Mouse (Mus musculus): Measurements from ENCODE around the gene Pdxp. TPM values are rescaled to one million over a fixed set of nuclear protein-coding genes. Genes with fewer than 3 reads are reported as not detected.

Gene Pdxp
- polyA plus RNA-seq, 1 experiment from 2014 or later = 111 TPM

- ATAC-seq (ENCODE audit: low FRiP score, low TSS enrichment) (no peak), DNase-seq (no peak)
- H3K27ac ChIP-seq (replicated peaks; ENCODE audit: low read depth, low read length) = no peak overlapping the region
Measured at GRCm38 (mm10) chr15:78937963-78938362, 24.2 kb downstream of the Pdxp start.

GRCm38 (mm10) chr15:78940325-78940724 is 26.6 kb downstream of the Pdxp start:
- ATAC-seq (ENCODE audit: low FRiP score, low TSS enrichment) = no peak
- Histone ChIP-seq H3K27me3 (ENCODE audit: control insufficient read depth, insufficient read depth, low read length) (no peaks in the 10 kb centered on the region), H3K4me3 (replicated peaks; ENCODE audit: low read depth, low read length) (no peak overlapping the region), H3K4me2 (ENCODE audit: low read length) (no peak overlapping the region), H3K27ac (replicated peaks; ENCODE audit: low read depth, low read length) (no peak overlapping the region), H3K9me3 (ENCODE audit: control insufficient read depth, low read length) (no peaks in the 10 kb centered on the region), H3K9ac (replicated peaks; ENCODE audit: low read length) (no peak overlapping the region), H3K4me1 (ENCODE audit: control insufficient read depth, insufficient read depth, low read length) (peaks cover 14% of the 10 kb centered on the region), H3K36me3 (ENCODE audit: control insufficient read depth, insufficient read depth, low read length) (peaks cover 51% of the 10 kb centered on the region)
- DNase-seq = no peak
- 93% methylated on average over 13 of the region's 13 CpGs for WGBS

More at GRCm38 (mm10) chr15:78937963-78938362, 24.2 kb downstream of the Pdxp start:
- no peak overlapping the region for H3K9ac ChIP-seq (replicated peaks; ENCODE audit: low read length)
- no peaks in the 10 kb centered on the region for H3K9me3 ChIP-seq (ENCODE audit: control insufficient read depth, low read length)
- H3K4me2 ChIP-seq (ENCODE audit: low read length) = no peak overlapping the region
- no peak overlapping the region for H3K4me3 ChIP-seq (replicated peaks; ENCODE audit: low read depth, low read length)
- no peaks in the 10 kb centered on the region for H3K27me3 ChIP-seq (ENCODE audit: control insufficient read depth, insufficient read depth, low read length)
- 77% methylated on average over 2 of the region's 2 CpGs for WGBS
- peaks cover 14% of the 10 kb centered on the region for H3K4me1 ChIP-seq (ENCODE audit: control insufficient read depth, insufficient read depth, low read length)
- H3K36me3 ChIP-seq (ENCODE audit: control insufficient read depth, insufficient read depth, low read length) = peaks cover 51% of the 10 kb centered on the region

GRCm38 (mm10) chr15:78942663-78943062 is 28.9 kb downstream of the Pdxp start:
- DNase-seq (peak; percentile 91), ATAC-seq (ENCODE audit: low FRiP score, low TSS enrichment) (peak; percentile 55; the same call in 1 of the 2 replicates)
- H3K4me1 ChIP-seq (ENCODE audit: control insufficient read depth, insufficient read depth, low read length) = peaks cover 6% of the 10 kb centered on the region; the same call in 1 of the 2 replicates
- peak overlapping the region; percentile 53; the same call in 1 of the 2 replicates for H3K9ac ChIP-seq (replicated peaks; ENCODE audit: low read length)
- peaks cover 40% of the 10 kb centered on the region for H3K36me3 ChIP-seq (ENCODE audit: control insufficient read depth, insufficient read depth, low read length)
- H3K4me3 ChIP-seq (replicated peaks; ENCODE audit: low read depth, low read length) = peak overlapping the region; percentile 16; the same call in 1 of the 2 replicates
- no peaks in the 10 kb centered on the region for H3K27me3 ChIP-seq (ENCODE audit: control insufficient read depth, insufficient read depth, low read length)
- 3% methylated on average over 9 of the region's 9 CpGs for WGBS
- peak overlapping the region; percentile 46 for H3K4me2 ChIP-seq (ENCODE audit: low read length)
- H3K27ac ChIP-seq (replicated peaks; ENCODE audit: low read depth, low read length) = peak overlapping the region; percentile 72
- no peaks in the 10 kb centered on the region for H3K9me3 ChIP-seq (ENCODE audit: control insufficient read depth, low read length)

- H3K9ac ChIP-seq (replicated peaks; ENCODE audit: low read length) = no peak overlapping the region
- peaks cover 17% of the 10 kb centered on the region for H3K4me1 ChIP-seq (ENCODE audit: control insufficient read depth, insufficient read depth, low read length)
- no peak overlapping the region for H3K4me3 ChIP-seq (replicated peaks; ENCODE audit: low read depth, low read length)
- no peak overlapping the region for H3K27ac ChIP-seq (replicated peaks; ENCODE audit: low read depth, low read length)
- H3K27me3 ChIP-seq (ENCODE audit: control insufficient read depth, insufficient read depth, low read length) = no peaks in the 10 kb centered on the region
- ATAC-seq (ENCODE audit: low FRiP score, low TSS enrichment) (no peak), DNase-seq (peak; percentile 17)
- no peaks in the 10 kb centered on the region for H3K9me3 ChIP-seq (ENCODE audit: control insufficient read depth, low read length)
- no peak overlapping the region for H3K4me2 ChIP-seq (ENCODE audit: low read length)
- peaks cover 5% of the 10 kb centered on the region for H3K36me3 ChIP-seq (ENCODE audit: control insufficient read depth, insufficient read depth, low read length)
- 76% methylated on average over 7 of the region's 7 CpGs for WGBS
Measured at GRCm38 (mm10) chr15:78946232-78946631, 32.5 kb downstream of the Pdxp start.

- peak within 1 kb of the TSS; percentile 65 for H3K4me2 ChIP-seq (ENCODE audit: low read length)
- ATAC-seq (ENCODE audit: low FRiP score, low TSS enrichment) (peak; percentile 96), DNase-seq (peak; percentile 96)
- H3K27ac ChIP-seq (replicated peaks; ENCODE audit: low read depth, low read length) = peak within 1 kb of the TSS; percentile 72
- H3K36me3 ChIP-seq (ENCODE audit: control insufficient read depth, insufficient read depth, low read length) = peaks cover 14% of the 10 kb centered on the region
- peak within 1 kb of the TSS; percentile 71 for H3K9ac ChIP-seq (replicated peaks; ENCODE audit: low read length)
- peak within 1 kb of the TSS; percentile 57 for H3K4me3 ChIP-seq (replicated peaks; ENCODE audit: low read depth, low read length)
- peaks cover 14% of the 10 kb centered on the region for H3K4me1 ChIP-seq (ENCODE audit: control insufficient read depth, insufficient read depth, low read length)
- 1% methylated on average over 24 of the region's 24 CpGs for WGBS
- H3K27me3 ChIP-seq (ENCODE audit: control insufficient read depth, insufficient read depth, low read length) = no peaks in the 10 kb centered on the region
- no peaks in the 10 kb centered on the region for H3K9me3 ChIP-seq (ENCODE audit: control insufficient read depth, low read length)
Measured at GRCm38 (mm10) chr15:78947657-78948056, 33.9 kb downstream of the Pdxp start, which contains the start of gene Triobp. Triobp (plus strand) TSS chr15:78947724.

GRCm38 (mm10) chr15:78948152-78948725 is 34.5 kb downstream of the Pdxp start:
- ATAC-seq (ENCODE audit: low FRiP score, low TSS enrichment) = peak; percentile 61; the same call in 1 of the 2 replicates
- Histone ChIP-seq H3K4me1 (ENCODE audit: control insufficient read depth, insufficient read depth, low read length) (peaks cover 14% of the 10 kb centered on the region), H3K4me2 (ENCODE audit: low read length) (peak overlapping the region; percentile 65), H3K9ac (replicated peaks; ENCODE audit: low read length) (peak overlapping the region; percentile 71), H3K27ac (replicated peaks; ENCODE audit: low read depth, low read length) (peak overlapping the region; percentile 72), H3K36me3 (ENCODE audit: control insufficient read depth, insufficient read depth, low read length) (peaks cover 17% of the 10 kb centered on the region), H3K9me3 (ENCODE audit: control insufficient read depth, low read length) (no peaks in the 10 kb centered on the region), H3K4me3 (replicated peaks; ENCODE audit: low read depth, low read length) (peak overlapping the region; percentile 57), H3K27me3 (ENCODE audit: control insufficient read depth, insufficient read depth, low read length) (no peaks in the 10 kb centered on the region)
- WGBS = 2% methylated on average over 11 of the region's 11 CpGs
- DNase-seq = no peak

- no peaks in the 10 kb centered on the region for H3K27me3 ChIP-seq (ENCODE audit: control insufficient read depth, insufficient read depth, low read length)
- no peak for DNase-seq
- H3K4me3 ChIP-seq (replicated peaks; ENCODE audit: low read depth, low read length) = peak overlapping the region; percentile 57
- no peak overlapping the region for H3K9ac ChIP-seq (replicated peaks; ENCODE audit: low read length)
- 98% methylated on average over 3 of the region's 3 CpGs for WGBS
- peaks cover 21% of the 10 kb centered on the region for H3K36me3 ChIP-seq (ENCODE audit: control insufficient read depth, insufficient read depth, low read length)
- peaks cover 14% of the 10 kb centered on the region for H3K4me1 ChIP-seq (ENCODE audit: control insufficient read depth, insufficient read depth, low read length)
- no peak overlapping the region for H3K27ac ChIP-seq (replicated peaks; ENCODE audit: low read depth, low read length)
- H3K4me2 ChIP-seq (ENCODE audit: low read length) = peak overlapping the region; percentile 65
- H3K9me3 ChIP-seq (ENCODE audit: control insufficient read depth, low read length) = no peaks in the 10 kb centered on the region
- no peak for ATAC-seq (ENCODE audit: low FRiP score, low TSS enrichment)
Measured at GRCm38 (mm10) chr15:78948883-78949282, 35.2 kb downstream of the Pdxp start.

GRCm38 (mm10) chr15:78955663-78956062 is 41.9 kb downstream of the Pdxp start:
- 76% methylated on average over 3 of the region's 3 CpGs for WGBS
- Histone ChIP-seq H3K4me1 (ENCODE audit: control insufficient read depth, insufficient read depth, low read length) (no peaks in the 10 kb centered on the region), H3K36me3 (ENCODE audit: control insufficient read depth, insufficient read depth, low read length) (peaks cover 67% of the 10 kb centered on the region), H3K9me3 (ENCODE audit: control insufficient read depth, low read length) (no peaks in the 10 kb centered on the region), H3K9ac (replicated peaks; ENCODE audit: low read length) (no peak overlapping the region), H3K4me2 (ENCODE audit: low read length) (no peak overlapping the region), H3K27me3 (ENCODE audit: control insufficient read depth, insufficient read depth, low read length) (no peaks in the 10 kb centered on the region), H3K27ac (replicated peaks; ENCODE audit: low read depth, low read length) (no peak overlapping the region), H3K4me3 (replicated peaks; ENCODE audit: low read depth, low read length) (no peak overlapping the region)
- ATAC-seq (ENCODE audit: low FRiP score, low TSS enrichment) (no peak), DNase-seq (no peak)

GRCm38 (mm10) chr15:78956351-78956750 is 42.6 kb downstream of the Pdxp start:
- no peak overlapping the region for H3K4me3 ChIP-seq (replicated peaks; ENCODE audit: low read depth, low read length)
- no peaks in the 10 kb centered on the region for H3K27me3 ChIP-seq (ENCODE audit: control insufficient read depth, insufficient read depth, low read length)
- H3K9ac ChIP-seq (replicated peaks; ENCODE audit: low read length) = no peak overlapping the region
- H3K4me2 ChIP-seq (ENCODE audit: low read length) = no peak overlapping the region
- no peaks in the 10 kb centered on the region for H3K9me3 ChIP-seq (ENCODE audit: control insufficient read depth, low read length)
- ATAC-seq (ENCODE audit: low FRiP score, low TSS enrichment) = no peak
- DNase-seq = peak; percentile 42
- H3K36me3 ChIP-seq (ENCODE audit: control insufficient read depth, insufficient read depth, low read length) = peaks cover 73% of the 10 kb centered on the region
- 94% methylated on average over 4 of the region's 4 CpGs for WGBS
- no peaks in the 10 kb centered on the region for H3K4me1 ChIP-seq (ENCODE audit: control insufficient read depth, insufficient read depth, low read length)
- no peak overlapping the region for H3K27ac ChIP-seq (replicated peaks; ENCODE audit: low read depth, low read length)

Measured in midbrain, embryonic 14.5 days (tissue).